Mouse (Mus musculus) stomach, embryonic 14.5 days (tissue): ENCODE data around the gene Cacna1d. TPM values are rescaled to one million over a fixed set of nuclear protein-coding genes. Genes with fewer than 3 reads are reported as not detected.

Source experiments
- ATAC-seq: fragments of 200-750 bp; cut with Nextera tagmentation; 2 replicates; pipeline ENCODE4 v1.8.0; 2017; ENCODE audit warnings: low read depth, moderate TSS enrichment; ENCODE audit not compliant: insufficient number of reproducible peaks, insufficient read depth, low FRiP score
- H3K27ac ChIP-seq: fragments of 300-500 bp; sonication (generic); 2 replicates; pipeline ENCODE4 v1.5.1; 2014; ENCODE audit warnings: mild to moderate bottlenecking, low read length, moderate library complexity, mixed read lengths
- H3K27me3 ChIP-seq: fragments of 300-500 bp; sonication (generic); 2 replicates; pipeline ENCODE4 v1.6.1; 2014; ENCODE audit warnings: low read length, control low read depth, mixed read lengths; ENCODE audit not compliant: control insufficient read depth, insufficient read depth
- H3K36me3 ChIP-seq: fragments of 300-500 bp; sonication (generic); 2 replicates; pipeline ENCODE4 v1.6.1; 2014; ENCODE audit warnings: mild to moderate bottlenecking, control low read depth, low read length, moderate library complexity, mixed read lengths; ENCODE audit not compliant: control insufficient read depth, insufficient read depth
- H3K4me1 ChIP-seq: fragments of 300-500 bp; sonication (generic); 2 replicates; pipeline ENCODE4 v1.6.1; 2014; ENCODE audit warnings: low read length, control low read depth, mixed read lengths; ENCODE audit not compliant: control insufficient read depth, insufficient read depth
- H3K4me2 ChIP-seq: fragments of 300-500 bp; sonication (generic); replicated peaks from 2 replicates; pipeline ENCODE4 v1.6.1; 2014; ENCODE audit warnings: low read depth, low read length, control low read depth
- H3K4me3 ChIP-seq: fragments of 300-500 bp; sonication (generic); 2 replicates; pipeline ENCODE4 v1.5.1; 2014; ENCODE audit warnings: low read depth, low read length, control low read depth
- H3K9ac ChIP-seq: fragments of 300-500 bp; sonication (generic); replicated peaks from 2 replicates; pipeline ENCODE4 v1.6.1; 2014; ENCODE audit warnings: low read depth, mild to moderate bottlenecking, control low read depth, low read length, moderate library complexity, mixed read lengths
- H3K9me3 ChIP-seq: fragments of 300-500 bp; sonication (generic); 2 replicates; pipeline ENCODE4 v1.6.1; 2016; ENCODE audit warnings: low read depth, low read length, control low read depth; ENCODE audit not compliant: control insufficient read depth
- WGBS: fragments of 180-500 bp; shearing (Covaris S2); extraction: QIAGEN DNeasy Blood & Tissue Kit; methylation state at CpG from one replicate; pipeline ENCODE4 v1.1.7; 2014; 5-methylcytosine and 5-hydroxymethylcytosine counted together
- polyA plus RNA-seq: library from polyadenylated mRNA; unstranded; fragments of >200 nt; fragmentation: Nextera tagmentation; extraction: Ambion mirVana; gene quantifications from 2 replicates; pipeline ENCODE4 v1.2.1, GENCODE M21; 2014

The Cacna1d gene
- polyA plus RNA-seq, 1 experiment from 2014 or later = 15.3 TPM

DNA sequence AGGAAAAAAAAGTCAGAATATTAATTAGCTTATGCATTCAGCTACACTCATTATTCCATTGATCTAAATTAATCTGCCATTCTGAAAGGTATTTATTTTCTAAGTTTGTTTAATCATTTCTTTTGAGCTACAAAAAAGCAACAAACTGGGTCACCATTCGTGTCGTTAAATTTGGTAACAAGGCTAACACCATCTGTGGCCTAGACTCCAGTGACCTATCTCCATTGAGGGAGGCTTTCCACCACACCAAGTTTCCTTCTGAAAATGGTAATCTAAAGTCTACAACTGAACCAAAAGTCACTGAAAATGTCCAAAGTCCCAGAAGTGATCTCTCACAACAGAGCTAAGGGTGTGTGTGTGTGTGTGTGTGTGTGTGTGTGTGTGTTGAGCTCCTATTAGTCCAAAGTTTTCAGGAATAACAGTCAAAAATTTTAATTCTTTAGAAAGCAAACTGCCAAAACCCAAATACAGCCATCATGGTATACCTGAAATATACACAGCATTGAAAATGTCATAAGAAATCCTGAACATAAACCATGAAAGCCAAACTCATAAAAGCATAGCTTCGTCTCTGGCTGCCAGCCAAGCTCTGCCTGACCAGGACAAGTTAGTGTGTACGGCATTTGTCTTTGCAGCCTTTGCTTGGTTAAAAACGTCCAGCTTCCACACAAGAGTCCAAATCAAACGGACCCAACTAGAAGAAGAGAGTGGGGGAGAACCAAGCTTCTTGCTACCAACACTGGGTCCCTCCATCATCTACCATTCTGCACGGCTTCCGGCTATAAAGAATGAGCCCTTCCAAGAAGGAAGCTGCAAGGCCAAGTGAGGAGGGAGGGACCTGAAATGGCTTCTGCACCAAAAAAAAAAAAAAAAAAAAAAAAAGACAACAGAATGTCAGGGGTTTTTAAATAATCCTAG lies 146.0 kb downstream of the Cacna1d start:
- no peaks in the 10 kb centered on the region for H3K9me3 ChIP-seq
- H3K27me3 ChIP-seq = no peaks in the 10 kb centered on the region
- H3K4me3 ChIP-seq = no peak overlapping the region
- H3K4me2 ChIP-seq = no peak overlapping the region
- peak overlapping the region; percentile 68; the same call in 1 of the 2 replicates for H3K27ac ChIP-seq
- H3K4me1 ChIP-seq = peaks cover 22% of the 10 kb centered on the region
- WGBS = 44% methylated on average over 8 of the region's 8 CpGs
- no peak overlapping the region for H3K9ac ChIP-seq
- ATAC-seq = no peak
- peaks cover 6% of the 10 kb centered on the region; the same call in 1 of the 2 replicates for H3K36me3 ChIP-seq

DNA sequence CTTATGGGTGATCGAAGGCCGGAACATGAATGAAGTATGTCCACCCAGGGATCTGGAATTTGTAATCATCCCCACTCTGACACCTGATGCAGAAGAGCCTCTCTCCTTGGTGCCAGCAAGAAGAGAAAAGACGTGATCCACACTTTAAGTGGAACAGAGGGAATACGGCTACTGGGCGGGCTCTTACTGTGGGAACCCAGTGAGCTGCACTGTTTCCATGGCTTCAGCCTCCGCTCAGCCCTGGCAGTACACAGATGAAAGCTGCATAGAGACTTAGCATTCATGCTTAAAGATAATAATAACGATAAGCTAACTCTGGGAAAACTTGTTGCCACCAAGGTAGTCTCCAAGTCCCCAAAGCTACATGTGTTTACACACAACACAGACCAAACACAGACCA lies 147.5 kb downstream of the Cacna1d start:
- H3K9ac ChIP-seq = no peak overlapping the region
- no peak overlapping the region for H3K27ac ChIP-seq
- H3K36me3 ChIP-seq = peaks cover 6% of the 10 kb centered on the region; the same call in 1 of the 2 replicates
- H3K27me3 ChIP-seq = no peaks in the 10 kb centered on the region
- H3K4me1 ChIP-seq = peaks cover 24% of the 10 kb centered on the region
- ATAC-seq = no peak
- H3K4me3 ChIP-seq = no peak overlapping the region
- WGBS = 80% methylated on average over 7 of the region's 7 CpGs
- no peak overlapping the region for H3K4me2 ChIP-seq
- H3K9me3 ChIP-seq = no peaks in the 10 kb centered on the region

DNA sequence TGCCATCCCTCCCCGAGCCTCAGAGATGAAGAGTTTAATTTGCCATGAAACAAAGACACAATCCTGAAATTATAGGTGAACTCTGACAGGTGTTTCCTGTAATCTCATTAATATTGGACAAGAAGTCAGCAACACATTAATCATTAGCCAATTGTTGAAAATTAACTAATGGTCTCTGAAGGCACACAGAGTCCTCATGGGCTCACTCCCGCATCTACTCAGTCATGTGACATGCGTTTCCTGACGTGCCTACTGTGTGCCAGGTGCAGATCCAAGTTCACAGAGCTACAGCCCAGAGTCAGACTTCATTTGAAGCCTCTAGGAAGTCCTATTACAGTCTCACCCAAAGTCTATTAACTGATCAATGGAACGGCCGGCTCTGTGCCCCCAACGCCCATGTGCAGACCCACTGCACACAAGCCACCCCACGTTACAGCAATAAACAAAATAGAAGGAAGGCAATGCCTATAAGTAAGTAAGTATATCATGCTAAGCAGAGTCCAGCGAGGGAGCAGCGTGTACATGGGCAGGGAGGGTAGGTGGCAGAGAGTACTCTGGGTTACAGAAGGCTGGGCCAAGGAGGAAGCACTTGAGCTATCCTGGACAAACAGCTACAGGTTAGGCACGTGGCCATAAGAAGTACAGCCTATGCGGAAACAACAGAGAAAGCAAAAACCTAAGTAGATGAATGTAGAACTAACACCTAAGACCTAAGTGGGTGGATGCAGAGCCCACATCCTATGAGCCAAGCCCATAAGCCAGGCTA lies 149.2 kb downstream of the Cacna1d start:
- Histone ChIP-seq H3K4me3 (no peak overlapping the region), H3K4me1 (peaks cover 24% of the 10 kb centered on the region), H3K36me3 (peaks cover 6% of the 10 kb centered on the region; the same call in 1 of the 2 replicates), H3K27me3 (no peaks in the 10 kb centered on the region), H3K9me3 (no peaks in the 10 kb centered on the region), H3K9ac (no peak overlapping the region), H3K4me2 (no peak overlapping the region), H3K27ac (peak overlapping the region; percentile 33; the same call in 1 of the 2 replicates)
- no peak for ATAC-seq
- 66% methylated on average over 12 of the region's 12 CpGs for WGBS

DNA sequence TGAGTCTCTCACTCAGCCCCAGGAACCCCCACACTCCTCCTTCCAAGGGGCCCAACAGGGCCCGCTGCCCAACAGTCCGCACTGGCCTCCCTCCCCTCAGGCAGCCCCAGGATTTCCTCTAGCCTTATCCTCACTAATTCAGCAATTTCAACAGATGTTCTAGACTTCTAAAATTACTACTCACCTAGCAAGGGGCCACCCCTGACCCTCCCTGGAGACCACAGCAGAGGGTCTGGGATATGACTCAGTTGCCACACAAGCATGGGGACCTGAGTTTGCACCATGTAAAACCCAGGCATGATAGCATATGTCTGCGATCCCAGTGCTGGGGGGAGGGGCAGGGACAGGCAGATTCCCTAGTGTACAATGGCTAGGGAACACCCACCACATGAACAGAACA lies 151.1 kb downstream of the Cacna1d start:
- Histone ChIP-seq H3K4me2 (no peak overlapping the region), H3K9me3 (no peaks in the 10 kb centered on the region), H3K36me3 (peaks cover 6% of the 10 kb centered on the region; the same call in 1 of the 2 replicates), H3K4me3 (no peak overlapping the region), H3K27ac (no peak overlapping the region), H3K27me3 (no peaks in the 10 kb centered on the region), H3K9ac (no peak overlapping the region), H3K4me1 (peaks cover 19% of the 10 kb centered on the region)
- ATAC-seq = no peak
- 61% methylated on average over 3 of the region's 3 CpGs for WGBS

DNA sequence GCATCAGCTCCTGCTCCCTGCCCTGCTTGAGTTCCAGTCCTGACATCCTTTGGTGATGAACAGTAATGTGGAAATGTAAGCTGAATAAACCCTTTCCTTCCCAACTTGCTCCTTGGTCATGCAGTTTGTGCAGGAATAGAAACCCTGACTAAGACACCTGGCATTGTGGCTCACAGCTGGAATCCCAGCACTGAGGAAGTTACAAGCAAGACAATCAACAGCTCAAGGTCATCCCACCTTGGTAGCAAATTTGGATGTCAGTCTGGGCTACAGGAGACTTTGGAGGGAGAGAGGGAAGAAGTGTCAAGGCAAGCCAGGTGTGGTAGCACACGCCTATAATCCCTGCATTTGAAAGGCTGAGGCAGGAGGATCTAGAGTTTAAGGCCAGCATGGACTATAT lies 159.4 kb downstream of the Cacna1d start:
- no peak overlapping the region for H3K4me3 ChIP-seq
- no peak overlapping the region for H3K27ac ChIP-seq
- peaks cover 15% of the 10 kb centered on the region; the same call in 1 of the 2 replicates for H3K4me1 ChIP-seq
- no peaks in the 10 kb centered on the region for H3K9me3 ChIP-seq
- ATAC-seq = no peak
- no peaks in the 10 kb centered on the region for H3K36me3 ChIP-seq
- no peak overlapping the region for H3K4me2 ChIP-seq
- no peaks in the 10 kb centered on the region for H3K27me3 ChIP-seq
- WGBS = 81% methylated on average over 1 of the region's 1 CpGs
- H3K9ac ChIP-seq = no peak overlapping the region

DNA sequence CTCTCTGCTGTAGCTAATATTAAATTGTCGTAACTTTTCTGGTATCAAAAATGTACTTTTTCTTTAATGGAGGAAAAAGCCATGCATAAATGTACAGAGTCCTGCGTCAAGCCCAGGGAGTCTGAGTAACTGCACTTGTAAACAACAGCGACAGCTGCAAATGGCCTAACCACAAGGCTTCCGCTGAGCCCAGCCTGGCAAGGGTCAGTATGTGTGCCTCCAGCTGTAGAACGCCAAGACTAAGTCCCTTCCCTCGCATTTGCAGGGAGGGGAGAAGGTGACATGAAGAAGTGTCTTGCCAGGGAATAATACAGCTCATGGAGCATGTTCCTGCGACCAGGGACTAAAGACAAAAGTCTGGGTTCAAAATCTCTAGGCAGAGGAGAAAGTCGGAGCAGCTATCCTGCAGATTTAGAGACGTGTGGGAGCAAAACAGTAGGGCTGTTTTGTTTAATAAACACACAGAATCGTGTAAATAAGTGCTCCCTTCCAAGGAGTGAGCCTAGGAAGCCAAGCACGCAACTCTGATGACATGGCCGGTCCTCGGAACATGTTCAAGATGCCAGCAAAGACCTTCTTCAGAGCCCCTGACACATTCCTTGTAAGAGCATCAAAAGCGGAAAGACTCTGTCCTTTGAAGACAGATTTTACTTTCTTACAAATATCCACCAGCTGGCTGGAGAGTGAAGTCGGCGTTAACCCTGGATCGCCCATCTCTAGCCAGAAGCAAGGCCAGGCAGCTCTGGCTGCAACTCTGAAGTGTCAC lies 160.7 kb downstream of the Cacna1d start:
- H3K36me3 ChIP-seq = no peaks in the 10 kb centered on the region
- no peak overlapping the region for H3K9ac ChIP-seq
- no peak overlapping the region for H3K4me2 ChIP-seq
- H3K27me3 ChIP-seq = no peaks in the 10 kb centered on the region
- H3K4me1 ChIP-seq = peaks cover 27% of the 10 kb centered on the region; the same call in 1 of the 2 replicates
- peak overlapping the region; percentile 59 for H3K27ac ChIP-seq
- H3K9me3 ChIP-seq = no peaks in the 10 kb centered on the region
- ATAC-seq = no peak
- 49% methylated on average over 17 of the region's 17 CpGs for WGBS
- no peak overlapping the region for H3K4me3 ChIP-seq

DNA sequence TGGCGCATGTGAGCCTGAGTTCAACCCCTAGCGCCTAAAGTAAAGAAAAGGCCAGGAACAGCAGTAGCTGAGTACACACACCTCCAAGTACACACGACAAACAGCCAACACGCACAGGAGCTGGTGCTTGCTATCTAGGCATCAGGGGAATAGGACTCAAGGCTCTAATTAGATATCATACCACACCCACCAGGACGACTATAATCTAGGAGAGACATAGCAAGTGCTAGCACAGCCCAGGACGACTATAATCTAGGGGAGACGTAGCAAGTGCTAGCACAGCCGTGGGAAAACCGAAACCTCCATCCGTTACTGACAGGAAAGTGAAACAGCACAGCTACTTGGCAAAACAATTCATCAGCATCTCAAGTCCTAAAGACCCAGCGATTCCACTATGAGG lies 162.1 kb downstream of the Cacna1d start:
- Histone ChIP-seq H3K4me1 (peaks cover 31% of the 10 kb centered on the region; the same call in 1 of the 2 replicates), H3K27ac (no peak overlapping the region), H3K27me3 (no peaks in the 10 kb centered on the region), H3K36me3 (no peaks in the 10 kb centered on the region), H3K4me2 (no peak overlapping the region), H3K9me3 (no peaks in the 10 kb centered on the region), H3K4me3 (no peak overlapping the region), H3K9ac (no peak overlapping the region)
- ATAC-seq = no peak
- WGBS = 58% methylated on average over 11 of the region's 11 CpGs

DNA sequence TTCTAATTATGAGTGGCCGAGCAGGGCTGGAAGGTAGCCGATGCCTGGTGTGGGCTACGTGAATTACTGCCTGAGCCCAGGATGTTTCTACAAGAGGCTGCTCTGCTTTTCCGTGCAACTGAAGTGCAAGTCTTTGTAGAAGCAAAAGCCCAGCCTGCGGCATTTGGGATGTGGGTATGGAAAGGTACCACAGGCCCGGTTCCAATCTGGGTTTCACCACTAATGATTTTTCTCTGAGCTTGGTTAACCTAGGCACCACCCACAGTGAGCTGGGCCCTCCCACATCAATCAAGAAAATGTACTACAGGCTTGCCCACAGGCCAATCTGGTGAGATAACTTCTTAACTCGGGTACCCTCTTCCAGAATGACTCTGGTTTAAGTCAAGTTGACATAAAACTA lies 163.8 kb downstream of the Cacna1d start:
- no peak overlapping the region for H3K4me2 ChIP-seq
- peaks cover 31% of the 10 kb centered on the region for H3K4me1 ChIP-seq
- no peaks in the 10 kb centered on the region for H3K27me3 ChIP-seq
- ATAC-seq = no peak
- H3K9me3 ChIP-seq = no peaks in the 10 kb centered on the region
- no peak overlapping the region for H3K4me3 ChIP-seq
- WGBS = 66% methylated on average over 7 of the region's 7 CpGs
- no peaks in the 10 kb centered on the region for H3K36me3 ChIP-seq
- H3K9ac ChIP-seq = no peak overlapping the region
- no peak overlapping the region for H3K27ac ChIP-seq
